ENCODE assay signal across 8 mouse cellular contexts in the genomic region with DNA sequence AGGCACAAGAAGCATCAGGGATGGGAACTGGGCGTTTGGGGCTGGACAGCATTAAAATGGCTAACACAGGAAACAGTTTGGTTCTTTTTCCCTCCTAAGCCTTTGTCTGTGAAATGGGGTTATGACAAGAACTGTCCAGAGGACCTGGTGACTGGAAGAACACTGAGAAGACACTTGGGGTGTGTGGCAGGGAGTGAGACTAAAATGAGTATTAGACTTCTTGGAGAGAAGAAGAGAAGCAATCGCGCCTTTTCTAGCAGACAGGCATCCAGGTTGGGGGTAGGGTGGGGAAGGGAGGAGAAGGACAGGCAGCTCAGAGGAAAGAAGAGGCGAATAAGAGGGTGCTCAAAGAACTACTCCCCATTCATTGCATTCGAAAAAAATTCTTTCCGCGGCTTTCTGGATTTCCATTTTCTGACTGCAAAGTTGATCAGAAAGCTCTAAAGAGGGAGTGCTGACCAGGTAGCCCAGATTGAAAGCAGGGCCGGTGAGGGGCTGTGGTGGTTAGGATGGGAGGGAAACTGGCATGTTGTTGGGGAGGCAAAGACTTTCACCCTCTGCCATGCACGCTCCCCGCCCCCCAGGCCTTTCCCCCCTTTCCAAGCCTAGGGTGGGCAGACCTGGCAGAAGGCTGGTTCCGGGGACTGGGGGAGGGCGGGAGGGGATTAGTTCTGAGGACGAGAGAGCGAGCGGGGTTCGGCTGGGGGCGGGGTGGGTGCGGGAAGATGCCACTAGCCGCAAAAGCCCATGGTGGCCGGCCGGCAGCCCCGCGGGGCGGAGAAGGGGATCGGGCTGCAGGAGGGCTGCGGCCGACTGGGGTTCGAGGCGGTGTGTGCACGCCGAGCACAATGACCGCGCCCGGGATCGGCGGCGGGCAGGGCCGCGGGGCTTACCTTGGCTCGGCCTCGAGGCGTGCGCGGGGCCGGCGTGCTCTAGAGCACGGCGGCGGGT. TPM values are rescaled to one million over a fixed set of nuclear protein-coding genes. Genes with fewer than 3 reads are reported as not detected.
DNase-seq lines count a peak whose midpoint lies in the region; ATAC-seq and TF ChIP-seq lines count a peak whose summit lies in the region.

No protein-coding gene starts in this region.

- no peak for TF ChIP-seq CTCF in kidney, adult 2 months (conservative IDR thresholded peaks at IDR 0.05; ENCODE audit: insufficient read depth, insufficient read length, low read depth, low read length)

- H3K4me3 ChIP-seq in kidney, adult 2 months (ENCODE audit: insufficient read depth, low read depth, low read length): peak overlapping the region; percentile 97
- peak overlapping the region; percentile 98 for H3K4me3 ChIP-seq in liver, embryonic 12.5 days
- H3K4me3 ChIP-seq in neural tube, embryonic 12.5 days: peak overlapping the region; percentile 99

- H3K9ac ChIP-seq in liver, embryonic 12.5 days: peak overlapping the region; percentile 99
- peak overlapping the region; percentile 100 for H3K9ac ChIP-seq in neural tube, embryonic 12.5 days

- DNase-seq in ovary, postnatal 36 days (ENCODE audit: low spot score): peak; percentile 49
- no peak for DNase-seq in ovary, postnatal 10 days (ENCODE audit: low spot score)
- peak; percentile 51 for DNase-seq in cerebellum, adult 9-10 months
- DNase-seq in frontal cortex, postnatal 25 days (ENCODE audit: low spot score in 2 of 2): peak; percentile 20 to 23
- no peak for DNase-seq in kidney, adult 2 months
- peak; percentile 30 to 38 for DNase-seq in thymus, postnatal 10 days (ENCODE audit: low spot score in 2 of 2)

- no peaks in the 10 kb centered on the region for H3K9me3 ChIP-seq in liver, embryonic 12.5 days (replicated peaks)
- no peaks in the 10 kb centered on the region for H3K9me3 ChIP-seq in neural tube, embryonic 12.5 days

- peak overlapping the region; percentile 83 for H3K4me2 ChIP-seq in liver, embryonic 12.5 days
- H3K4me2 ChIP-seq in neural tube, embryonic 12.5 days (replicated peaks): peak overlapping the region; percentile 85

- WGBS in kidney, adult 2 months: 2% methylated on average over 46 of the region's 49 CpGs
- under 1% methylated on average over 47 of the region's 49 CpGs for WGBS in liver, embryonic 12.5 days (ENCODE audit: insufficient replicate concordance)
- WGBS in neural tube, embryonic 12.5 days: 1% methylated on average over 48 of the region's 49 CpGs

- ATAC-seq in liver, embryonic 12.5 days: peak; percentile 9; the same call in 1 of the 2 replicates
- peak; percentile 11 for ATAC-seq in neural tube, embryonic 12.5 days (ENCODE audit: low FRiP score, low read depth)

- H3K27ac ChIP-seq in kidney, adult 2 months (ENCODE audit: insufficient read depth, low read depth, low read length): peak overlapping the region; percentile 92
- peak overlapping the region; percentile 98 for H3K27ac ChIP-seq in liver, embryonic 12.5 days
- peak overlapping the region; percentile 98 for H3K27ac ChIP-seq in neural tube, embryonic 12.5 days

- H3K27me3 ChIP-seq in kidney, adult 2 months (replicated peaks; ENCODE audit: control insufficient read depth, insufficient read depth, low read length): no peaks in the 10 kb centered on the region
- H3K27me3 ChIP-seq in liver, embryonic 12.5 days (replicated peaks): no peaks in the 10 kb centered on the region
- H3K27me3 ChIP-seq in neural tube, embryonic 12.5 days (replicated peaks): no peaks in the 10 kb centered on the region

- peaks cover 3% of the 10 kb centered on the region; the same call in 1 of the 2 replicates for H3K36me3 ChIP-seq in kidney, adult 2 months (ENCODE audit: control insufficient read depth, insufficient read depth, low read length)
- peaks cover 64% of the 10 kb centered on the region for H3K36me3 ChIP-seq in liver, embryonic 12.5 days
- H3K36me3 ChIP-seq in neural tube, embryonic 12.5 days: peaks cover 34% of the 10 kb centered on the region

- TF ChIP-seq POLR2A in kidney, adult 2 months (IDR thresholded peaks at IDR 0.05; ENCODE audit: low read depth, low read length): no peak

- H3K4me1 ChIP-seq in kidney, adult 2 months (ENCODE audit: control insufficient read depth, insufficient read depth, low read length): peaks cover 18% of the 10 kb centered on the region
- peaks cover 54% of the 10 kb centered on the region for H3K4me1 ChIP-seq in liver, embryonic 12.5 days
- H3K4me1 ChIP-seq in neural tube, embryonic 12.5 days: peaks cover 25% of the 10 kb centered on the region

RNA-seq across cellular contexts. Expression of a gene that starts 1.0 kb away (rescaled TPM):
- 14.9 and 15.8 TPM in 2 replicates for polyA plus RNA-seq in kidney, adult 2 months (2012; rRNA removed)
- polyA plus RNA-seq in liver, embryonic 12.5 days (2016; fragmentation: Nextera tagmentation; extraction: Ambion mirVana): 7.7 and 8.6 TPM in 2 replicates
- polyA plus RNA-seq in neural tube, embryonic 12.5 days (2016; fragmentation: Nextera tagmentation; extraction: Ambion mirVana): 24.4 and 32.1 TPM in 2 replicates

RNA-seq across cellular contexts. Expression of a gene that starts 24.2 kb away (rescaled TPM):
- polyA plus RNA-seq in kidney, adult 2 months (2012; rRNA removed): 3.4 and 8.5 TPM in 2 replicates
- 6.4 and 7.3 TPM in 2 replicates for polyA plus RNA-seq in liver, embryonic 12.5 days (2016; fragmentation: Nextera tagmentation; extraction: Ambion mirVana)
- polyA plus RNA-seq in neural tube, embryonic 12.5 days (2016; fragmentation: Nextera tagmentation; extraction: Ambion mirVana): 18.6 and 22.8 TPM in 2 replicates

RNA-seq across cellular contexts. Expression of a gene that starts 24.4 kb away (rescaled TPM):
- 35.8 and 36.6 TPM in 2 replicates for polyA plus RNA-seq in kidney, adult 2 months (2012; rRNA removed)
- polyA plus RNA-seq in liver, embryonic 12.5 days (2016; fragmentation: Nextera tagmentation; extraction: Ambion mirVana): 94.0 and 104 TPM in 2 replicates
- 70.4 and 79.4 TPM in 2 replicates for polyA plus RNA-seq in neural tube, embryonic 12.5 days (2016; fragmentation: Nextera tagmentation; extraction: Ambion mirVana)

RNA-seq across cellular contexts. Expression of a gene that starts 24.5 kb away (rescaled TPM):
- polyA plus RNA-seq in kidney, adult 2 months (2012; rRNA removed): 9.3 and 14.8 TPM in 2 replicates
- 8.9 and 9.4 TPM in 2 replicates for polyA plus RNA-seq in liver, embryonic 12.5 days (2016; fragmentation: Nextera tagmentation; extraction: Ambion mirVana)
- 12.5 TPM in 2 replicates for polyA plus RNA-seq in neural tube, embryonic 12.5 days (2016; fragmentation: Nextera tagmentation; extraction: Ambion mirVana)

Comparison
In these comparisons a context has a peak if more than half of its experiments do, and no peak if none do; other contexts are left out.
1. DNase-seq: peak in ovary, postnatal 36 days (single experiment), cerebellum, adult 9-10 months (single experiment), frontal cortex, postnatal 25 days (2 of 2) and thymus, postnatal 10 days (2 of 2); none in ovary, postnatal 10 days (single experiment) and kidney, adult 2 months (single experiment).
2. Peak in every context shown above with its lines, with median percentiles within 50 percentile points of each other: H3K27ac ChIP-seq and H3K4me3 ChIP-seq.